Mouse (Mus musculus) lung, adult 2 months (tissue): Measurements from ENCODE around the gene Kctd21.

Experiments
- CTCF ChIP-seq: fragments of 200-500 bp; IDR thresholded peaks from 2 replicates; pipeline ENCODE4 v1.5.1; 2011; ENCODE audit warnings: mild to moderate bottlenecking, low read length, control low read depth; ENCODE audit not compliant: insufficient read depth
- POLR2A ChIP-seq: fragments of 200-500 bp; IDR thresholded peaks from 2 replicates; pipeline ENCODE4 v1.6.1; 2011; ENCODE audit warnings: low read depth, mild to moderate bottlenecking, control low read depth, low read length, borderline replicate concordance; ENCODE audit errors: extremely low read depth

- TF ChIP-seq CTCF (no peak), POLR2A (no peak)
These were observed 1.2 kb downstream of the Kctd21 start for GRCm38 (mm10) chr7:97333113-97333898.
